Mouse (Mus musculus) ES-E14 (cell line): Measurements from ENCODE around the gene Phrf1.

Experiments
- CHD2 ChIP-seq: IDR thresholded peaks from 2 replicates; pipeline ENCODE4 v1.6.1; 2014; ENCODE audit warnings: mild to moderate bottlenecking, low read depth, low read length, inconsistent platforms
- HCFC1 ChIP-seq: IDR thresholded peaks from 2 replicates; pipeline ENCODE4 v1.6.1; 2012; ENCODE audit warnings: low read length, inconsistent platforms, borderline replicate concordance; ENCODE audit not compliant: insufficient read depth
- MAFK ChIP-seq: IDR thresholded peaks from 2 replicates; pipeline ENCODE4 v1.6.1; 2014; ENCODE audit warnings: mild to moderate bottlenecking, low read depth, low read length, inconsistent platforms; ENCODE audit not compliant: insufficient read depth
- ZC3H11A ChIP-seq: IDR thresholded peaks from 2 replicates; pipeline ENCODE4 v1.6.1; 2012; ENCODE audit warnings: low read depth, mild to moderate bottlenecking, inconsistent platforms, low read length, borderline replicate concordance

DNA sequence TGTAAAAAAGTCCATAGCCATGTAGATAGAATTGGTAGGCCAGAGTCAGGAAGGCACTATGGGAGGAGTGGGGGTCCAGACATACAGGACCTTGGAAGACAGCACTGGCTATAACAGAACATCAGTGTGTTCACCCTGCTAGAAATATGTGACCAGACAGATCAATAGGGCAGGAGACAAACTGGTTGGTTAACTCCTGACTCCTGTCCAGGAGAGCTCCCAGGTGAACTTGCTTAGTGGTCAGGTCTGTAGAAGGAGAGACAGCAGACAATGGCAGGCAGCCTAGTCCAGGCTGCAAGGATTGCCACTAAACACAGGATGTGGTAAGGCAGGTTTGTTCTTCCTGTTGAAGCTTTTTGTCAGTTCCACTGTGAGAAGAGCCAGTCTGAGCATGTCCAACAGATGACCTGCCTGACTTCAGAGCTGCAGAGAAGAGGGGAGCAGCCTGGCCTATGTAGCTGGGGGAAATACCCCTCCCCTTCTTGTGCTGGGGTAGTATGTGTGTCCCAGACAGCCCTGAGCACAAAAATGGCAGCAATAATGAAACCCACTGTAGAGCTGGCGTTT, 74.2 kb downstream of the Phrf1 start:
- TF ChIP-seq MAFK: no peak
- no peak for TF ChIP-seq CHD2
- no peak for TF ChIP-seq HCFC1
- no peak for TF ChIP-seq ZC3H11A
